Mouse (Mus musculus): ENCODE measurements at regions not wholly inside any gene's neighbourhood (a gene's known extent, or its start where the extent isn't known, plus 50 kb on each side); places are given as distances from the start of the nearest gene placed in this dataset.

DNA sequence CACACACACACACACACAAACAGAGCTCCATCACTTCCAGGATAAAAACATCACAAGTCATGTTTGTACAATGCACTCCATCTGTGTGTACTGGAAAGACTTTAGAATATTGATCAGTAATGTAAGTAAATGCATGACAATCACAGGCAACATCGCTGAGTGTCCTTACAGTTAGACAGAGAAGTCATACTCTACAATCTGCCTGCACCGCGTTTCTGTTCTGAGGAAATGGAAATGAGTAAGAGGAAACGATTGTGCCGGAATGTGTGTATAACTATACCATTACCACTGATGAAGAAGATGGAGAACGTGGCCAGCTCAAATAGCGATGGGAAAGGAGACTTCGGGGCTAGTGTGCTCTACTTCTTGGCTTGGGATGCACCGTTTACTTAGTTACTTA lies 210.7 kb downstream of the Dusp6 start:
- Histone ChIP-seq H3K9me3 (ENCODE audit: control insufficient read depth, low read length) (no peaks in the 10 kb centered on the region), H3K36me3 (replicated peaks; ENCODE audit: control insufficient read depth, insufficient read depth) (no peaks in the 10 kb centered on the region), H3K27ac (no peak overlapping the region), H3K9ac (no peak overlapping the region), H3K27me3 (ENCODE audit: control insufficient read depth, insufficient read depth, low read length) (no peaks in the 10 kb centered on the region), H3K4me2 (replicated peaks) (no peak overlapping the region), H3K4me1 (replicated peaks; ENCODE audit: control insufficient read depth, insufficient read depth, low read length) (peaks cover 4% of the 10 kb centered on the region; the same call in 1 of the 2 replicates), H3K4me3 (replicated peaks; ENCODE audit: low read length) (no peak overlapping the region)
- ATAC-seq (ENCODE audit: low FRiP score) (no peak), DNase-seq (ENCODE audit: low spot score) (no peak)
- 94% methylated on average over 9 of the region's 9 CpGs for WGBS

DNA sequence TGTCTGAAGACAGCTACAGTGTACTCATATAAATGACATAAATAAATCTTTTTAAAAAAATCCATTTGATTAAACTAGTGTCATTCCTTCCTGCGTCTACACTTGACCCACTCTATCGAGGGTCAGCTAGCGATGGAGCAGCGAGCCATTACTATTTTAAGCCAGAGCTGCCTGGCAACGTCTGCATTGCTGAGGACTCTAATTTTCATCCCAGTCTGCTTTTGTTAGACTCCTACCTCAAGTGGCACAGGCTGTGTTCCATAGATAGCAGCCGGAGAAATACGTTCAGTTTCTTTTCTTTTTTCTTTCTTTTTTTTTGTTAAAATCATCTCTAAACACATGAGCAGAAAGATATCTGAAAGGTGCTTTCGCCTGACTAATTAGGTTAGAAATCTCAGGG lies 211.5 kb downstream of the Dusp6 start:
- Histone ChIP-seq H3K9ac (no peak overlapping the region), H3K4me2 (replicated peaks) (no peak overlapping the region), H3K4me3 (replicated peaks; ENCODE audit: low read length) (no peak overlapping the region), H3K9me3 (ENCODE audit: control insufficient read depth, low read length) (no peaks in the 10 kb centered on the region), H3K27me3 (ENCODE audit: control insufficient read depth, insufficient read depth, low read length) (no peaks in the 10 kb centered on the region), H3K27ac (no peak overlapping the region), H3K4me1 (replicated peaks; ENCODE audit: control insufficient read depth, insufficient read depth, low read length) (peaks cover 4% of the 10 kb centered on the region; the same call in 1 of the 2 replicates), H3K36me3 (replicated peaks; ENCODE audit: control insufficient read depth, insufficient read depth) (no peaks in the 10 kb centered on the region)
- 72% methylated on average over 8 of the region's 8 CpGs for WGBS
- DNase-seq (ENCODE audit: low spot score) = no peak
- no peak for ATAC-seq (ENCODE audit: low FRiP score)

DNA sequence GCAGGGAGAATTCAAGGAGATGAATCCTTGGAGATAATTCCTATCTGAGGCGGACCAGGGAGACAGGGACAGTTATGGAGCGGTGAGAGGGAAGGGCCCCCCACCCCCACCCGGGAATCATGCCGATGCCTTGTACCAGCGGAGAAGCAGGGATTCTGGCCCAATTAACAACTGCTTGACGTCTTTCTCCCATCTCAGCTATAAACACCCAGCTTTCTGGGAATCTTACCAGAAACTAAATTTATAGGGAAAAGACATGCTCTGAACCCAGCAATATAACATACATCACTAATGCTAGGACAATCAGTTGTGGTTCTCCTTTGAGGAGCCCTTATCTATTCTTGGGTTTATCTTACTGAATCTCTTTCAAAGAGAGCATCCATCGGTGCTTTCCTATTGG lies 213.2 kb downstream of the Dusp6 start:
- H3K4me3 ChIP-seq (replicated peaks; ENCODE audit: low read length) = no peak overlapping the region
- H3K9me3 ChIP-seq (ENCODE audit: control insufficient read depth, low read length) = no peaks in the 10 kb centered on the region
- H3K4me2 ChIP-seq (replicated peaks) = no peak overlapping the region
- H3K4me1 ChIP-seq (replicated peaks; ENCODE audit: control insufficient read depth, insufficient read depth, low read length) = peaks cover 4% of the 10 kb centered on the region; the same call in 1 of the 2 replicates
- 79% methylated on average over 7 of the region's 7 CpGs for WGBS
- H3K36me3 ChIP-seq (replicated peaks; ENCODE audit: control insufficient read depth, insufficient read depth) = no peaks in the 10 kb centered on the region
- DNase-seq (ENCODE audit: low spot score) (no peak), ATAC-seq (ENCODE audit: low FRiP score) (no peak)
- no peak overlapping the region for H3K27ac ChIP-seq
- H3K27me3 ChIP-seq (ENCODE audit: control insufficient read depth, insufficient read depth, low read length) = no peaks in the 10 kb centered on the region
- H3K9ac ChIP-seq = no peak overlapping the region

DNA sequence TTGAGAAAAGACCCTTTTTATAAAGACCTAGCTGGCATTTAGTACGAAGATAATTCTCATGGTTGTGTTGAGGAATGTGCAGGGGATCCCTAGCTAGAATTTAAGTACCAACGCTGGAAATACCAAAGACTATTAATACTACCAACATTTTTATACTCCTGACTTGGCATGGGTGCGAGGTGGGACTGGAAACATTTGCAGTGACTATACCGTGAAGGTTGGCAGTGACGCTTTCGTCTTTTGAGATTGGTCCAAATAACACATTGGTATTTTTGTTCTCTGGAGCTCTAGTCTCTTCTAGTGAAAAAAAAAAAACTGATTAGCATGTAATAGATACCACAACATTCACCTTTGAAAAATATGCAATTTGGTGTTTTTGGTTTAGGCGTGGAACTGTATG lies 213.7 kb downstream of the Dusp6 start:
- WGBS = 88% methylated on average over 7 of the region's 7 CpGs
- no peak for ATAC-seq (ENCODE audit: low FRiP score)
- DNase-seq (ENCODE audit: low spot score) = no peak
- no peaks in the 10 kb centered on the region for H3K9me3 ChIP-seq (ENCODE audit: control insufficient read depth, low read length)
- H3K4me2 ChIP-seq (replicated peaks) = no peak overlapping the region
- H3K36me3 ChIP-seq (replicated peaks; ENCODE audit: control insufficient read depth, insufficient read depth) = no peaks in the 10 kb centered on the region
- no peak overlapping the region for H3K9ac ChIP-seq
- H3K27ac ChIP-seq = no peak overlapping the region
- H3K4me3 ChIP-seq (replicated peaks; ENCODE audit: low read length) = no peak overlapping the region
- H3K27me3 ChIP-seq (ENCODE audit: control insufficient read depth, insufficient read depth, low read length) = no peaks in the 10 kb centered on the region
- peaks cover 4% of the 10 kb centered on the region; the same call in 1 of the 2 replicates for H3K4me1 ChIP-seq (replicated peaks; ENCODE audit: control insufficient read depth, insufficient read depth, low read length)

DNA sequence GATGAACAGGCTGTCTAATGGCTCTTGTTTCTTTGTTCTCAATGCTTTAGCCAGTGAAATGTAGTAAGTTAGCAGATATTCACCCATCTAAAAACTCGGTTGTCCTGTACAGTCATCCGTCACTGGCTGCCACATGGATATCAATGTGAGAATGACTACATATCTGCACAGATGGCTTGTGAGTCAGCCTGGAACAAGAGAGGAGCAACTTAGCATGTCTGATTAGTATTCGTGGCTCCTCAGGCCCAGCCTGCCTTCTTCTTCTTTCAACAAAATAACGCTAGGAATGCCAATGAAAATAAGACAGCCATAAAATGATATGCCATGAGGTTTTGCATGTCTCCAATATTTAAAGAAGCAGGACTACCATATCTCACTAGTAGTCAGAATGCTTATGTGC lies 217.5 kb downstream of the Dusp6 start:
- DNase-seq (ENCODE audit: low spot score) (no peak), ATAC-seq (ENCODE audit: low FRiP score) (no peak)
- Histone ChIP-seq H3K9ac (no peak overlapping the region), H3K4me2 (replicated peaks) (no peak overlapping the region), H3K36me3 (replicated peaks; ENCODE audit: control insufficient read depth, insufficient read depth) (no peaks in the 10 kb centered on the region), H3K4me1 (replicated peaks; ENCODE audit: control insufficient read depth, insufficient read depth, low read length) (no peaks in the 10 kb centered on the region), H3K27me3 (ENCODE audit: control insufficient read depth, insufficient read depth, low read length) (no peaks in the 10 kb centered on the region), H3K9me3 (ENCODE audit: control insufficient read depth, low read length) (no peaks in the 10 kb centered on the region), H3K4me3 (replicated peaks; ENCODE audit: low read length) (no peak overlapping the region), H3K27ac (no peak overlapping the region)
- 75% methylated on average over 4 of the region's 4 CpGs for WGBS

DNA sequence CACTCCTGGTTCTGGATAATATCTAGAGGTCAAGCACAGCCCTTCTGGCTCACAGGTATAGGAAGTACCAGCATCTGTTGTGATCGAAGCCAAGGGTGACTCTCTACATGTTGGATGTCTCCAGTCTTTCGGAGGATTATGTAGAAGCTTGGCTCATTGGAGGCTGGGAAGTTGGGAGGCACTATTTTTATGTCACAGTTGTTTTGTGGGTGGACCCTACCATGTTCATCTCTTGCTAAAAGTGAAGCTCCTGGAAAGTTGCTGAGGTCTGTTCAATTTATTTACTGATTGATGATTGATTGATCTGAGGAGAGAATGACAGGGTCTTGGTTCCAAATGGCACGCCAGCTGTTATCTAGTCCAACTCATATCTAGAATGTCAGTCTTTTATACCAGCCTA lies 219.0 kb downstream of the Dusp6 start:
- H3K9ac ChIP-seq = no peak overlapping the region
- WGBS = 98% methylated on average over 3 of the region's 3 CpGs

DNA sequence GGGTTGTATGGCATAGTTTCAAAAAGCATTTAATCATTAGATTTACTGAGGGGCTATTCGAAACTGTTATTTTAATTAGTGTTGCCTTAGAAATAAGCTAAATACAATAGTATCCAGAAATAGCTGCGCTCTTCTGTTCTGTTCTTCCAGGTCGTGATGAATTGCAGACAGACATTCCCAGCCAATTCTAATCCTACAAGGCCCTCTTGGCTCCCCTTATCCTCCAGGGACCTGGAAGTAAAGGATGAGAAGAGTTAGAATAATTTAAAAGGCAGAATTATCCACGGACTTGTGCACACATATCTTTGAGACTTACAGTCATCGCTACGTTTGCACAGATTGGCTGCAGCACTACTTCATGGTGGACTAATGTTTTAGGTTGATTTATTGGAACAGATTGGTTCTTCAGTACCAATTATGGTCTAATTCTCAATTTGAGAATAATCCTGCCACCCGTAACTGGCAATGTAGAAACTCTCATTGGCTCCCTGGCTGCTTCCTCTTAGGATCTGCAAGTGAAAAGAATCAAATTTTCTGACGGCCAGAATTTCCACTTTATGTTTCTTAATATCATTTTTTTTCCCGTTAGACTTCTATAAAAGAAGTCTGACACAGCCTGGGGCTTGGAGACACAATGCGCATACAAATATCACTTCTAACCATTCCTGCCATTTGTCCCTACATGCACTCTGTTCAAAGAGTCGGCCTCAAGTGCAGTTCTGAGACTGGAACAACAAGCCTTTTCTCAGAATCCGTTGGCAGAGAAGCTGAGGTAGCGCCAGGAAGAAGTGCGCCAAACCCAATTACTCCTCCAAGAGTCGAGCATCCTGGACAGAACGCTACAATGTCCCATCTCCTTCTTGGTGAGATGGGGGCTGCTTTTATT lies 225.4 kb downstream of the Dusp6 start:
- DNase-seq (ENCODE audit: low spot score) (no peak), ATAC-seq (ENCODE audit: low FRiP score) (no peak; the same call in 1 of the 2 replicates)
- H3K27ac ChIP-seq = no peak overlapping the region
- H3K4me2 ChIP-seq (replicated peaks) = no peak overlapping the region
- no peak overlapping the region for H3K9ac ChIP-seq
- H3K4me3 ChIP-seq (replicated peaks; ENCODE audit: low read length) = no peak overlapping the region
- H3K27me3 ChIP-seq (ENCODE audit: control insufficient read depth, insufficient read depth, low read length) = no peaks in the 10 kb centered on the region
- 0 out of 2 replicates have a peak, but pooled peaks cover 15% of the 10 kb centered on the region for H3K9me3 ChIP-seq (ENCODE audit: control insufficient read depth, low read length)
- no peaks in the 10 kb centered on the region for H3K4me1 ChIP-seq (replicated peaks; ENCODE audit: control insufficient read depth, insufficient read depth, low read length)
- 70% methylated on average over 16 of the region's 16 CpGs for WGBS
- no peaks in the 10 kb centered on the region for H3K36me3 ChIP-seq (replicated peaks; ENCODE audit: control insufficient read depth, insufficient read depth)

More for the DNA sequence above, 219.0 kb downstream of the Dusp6 start:
- Histone ChIP-seq H3K36me3 (replicated peaks; ENCODE audit: control insufficient read depth, insufficient read depth) (no peaks in the 10 kb centered on the region), H3K9me3 (ENCODE audit: control insufficient read depth, low read length) (0 out of 2 replicates have a peak, but pooled peaks cover 8% of the 10 kb centered on the region), H3K4me1 (replicated peaks; ENCODE audit: control insufficient read depth, insufficient read depth, low read length) (no peaks in the 10 kb centered on the region), H3K27ac (no peak overlapping the region), H3K27me3 (ENCODE audit: control insufficient read depth, insufficient read depth, low read length) (no peaks in the 10 kb centered on the region), H3K4me2 (replicated peaks) (no peak overlapping the region), H3K4me3 (replicated peaks; ENCODE audit: low read length) (no peak overlapping the region)
- no peak for DNase-seq (ENCODE audit: low spot score)
- no peak for ATAC-seq (ENCODE audit: low FRiP score)

DNA sequence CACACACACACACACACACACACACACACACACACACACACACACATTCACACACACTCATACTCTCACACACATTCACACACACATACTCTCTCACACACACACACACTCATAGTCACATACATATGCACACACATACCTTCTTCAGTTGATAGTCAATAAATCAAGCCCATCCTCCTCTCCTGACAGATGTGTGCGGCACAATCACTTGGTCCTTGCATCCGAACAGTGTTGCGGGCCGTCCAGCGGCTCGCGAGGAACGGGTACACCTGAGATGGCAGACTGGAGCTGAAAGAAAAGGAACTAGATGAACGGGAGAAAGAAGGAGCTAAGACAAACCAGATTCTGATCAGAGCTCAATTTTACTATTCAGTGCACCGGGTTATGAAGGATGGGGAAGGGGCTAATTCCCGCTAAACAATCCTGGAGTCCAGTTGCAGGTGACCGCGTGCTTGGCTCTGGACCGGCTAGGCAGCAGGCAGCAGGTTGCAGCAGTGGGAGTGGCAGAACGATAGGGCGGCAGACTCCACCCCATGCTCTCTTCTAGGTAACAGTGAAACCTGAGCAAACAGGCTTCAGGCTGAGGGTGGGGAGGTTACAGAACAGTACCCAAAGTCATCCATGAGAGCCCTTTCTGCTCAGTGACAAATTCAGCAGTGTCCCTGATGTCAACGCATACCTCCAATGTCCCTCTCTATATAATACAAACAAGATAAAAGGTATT lies 247.8 kb downstream of the Csl start:
- Histone ChIP-seq H3K4me2 (replicated peaks) (no peak overlapping the region), H3K9ac (no peak overlapping the region), H3K27me3 (ENCODE audit: control insufficient read depth, insufficient read depth, low read length) (no peaks in the 10 kb centered on the region), H3K4me3 (replicated peaks; ENCODE audit: low read length) (no peak overlapping the region), H3K36me3 (replicated peaks; ENCODE audit: control insufficient read depth, insufficient read depth) (no peaks in the 10 kb centered on the region), H3K9me3 (ENCODE audit: control insufficient read depth, low read length) (no peaks in the 10 kb centered on the region), H3K27ac (no peak overlapping the region), H3K4me1 (replicated peaks; ENCODE audit: control insufficient read depth, insufficient read depth, low read length) (no peaks in the 10 kb centered on the region)
- DNase-seq (ENCODE audit: low spot score) (no peak), ATAC-seq (ENCODE audit: low FRiP score) (no peak)
- WGBS = 83% methylated on average over 17 of the region's 17 CpGs

DNA sequence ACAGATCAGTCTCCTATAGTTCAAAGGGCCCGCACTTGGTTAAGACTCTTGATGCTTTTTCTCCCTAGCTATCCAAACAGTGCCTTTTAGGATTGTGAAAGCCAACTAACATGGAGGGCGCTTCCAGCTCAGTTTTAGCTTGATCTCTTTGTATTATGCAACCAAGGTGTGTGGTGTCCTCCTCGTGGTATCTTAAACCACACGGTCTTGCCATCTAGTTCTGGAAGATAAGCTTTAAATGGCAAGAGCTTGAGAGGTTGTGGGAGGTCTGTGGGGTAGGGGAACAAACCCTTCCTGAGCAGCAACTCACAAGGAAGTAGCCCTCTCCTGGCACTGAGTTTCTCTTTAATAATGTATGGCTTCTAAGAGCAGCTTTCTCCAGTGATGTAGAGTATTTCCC lies 241.5 kb downstream of the Csl start:
- ATAC-seq (ENCODE audit: low FRiP score) (no peak), DNase-seq (ENCODE audit: low spot score) (no peak)
- no peak overlapping the region for H3K27ac ChIP-seq
- no peak overlapping the region for H3K4me2 ChIP-seq (replicated peaks)
- whole genome bisulfite sequencing = 91% methylated on average over 4 of the region's 4 CpGs
- H3K9me3 ChIP-seq (ENCODE audit: control insufficient read depth, low read length) = no peaks in the 10 kb centered on the region
- H3K4me3 ChIP-seq (replicated peaks; ENCODE audit: low read length) = no peak overlapping the region
- H3K4me1 ChIP-seq (replicated peaks; ENCODE audit: control insufficient read depth, insufficient read depth, low read length) = no peaks in the 10 kb centered on the region
- H3K9ac ChIP-seq = no peak overlapping the region
- no peaks in the 10 kb centered on the region for H3K36me3 ChIP-seq (replicated peaks; ENCODE audit: control insufficient read depth, insufficient read depth)
- no peaks in the 10 kb centered on the region for H3K27me3 ChIP-seq (ENCODE audit: control insufficient read depth, insufficient read depth, low read length)
